Mouse (Mus musculus) MEL (cell line): Measurements from ENCODE around the gene Ino80. TPM values are rescaled to one million over a fixed set of nuclear protein-coding genes. Genes with fewer than 3 reads are reported as not detected.

Experiments
- DNase-seq: peaks from one replicate; pipeline ENCODE4 v3.0.0; 2011; ENCODE audit warnings: low read depth, low spot score
- H3K27ac ChIP-seq: 2 replicates; pipeline ENCODE4 v1.5.1; 2012; ENCODE audit warnings: low read depth, mild to moderate bottlenecking, control low read depth, low read length, moderate library complexity; ENCODE audit not compliant: control insufficient read depth
- H3K27me3 ChIP-seq, 2 experiments: fragments of 150-350 bp in 1 of 2; sonication (generic) in 1 of 2; 2 replicates each; pipeline ENCODE4 v1.6.1; 2012; ENCODE audit warnings: low read length in 2 of 2, mild to moderate bottlenecking in 2 of 2, improper control_type of control experiment in 1 of 2, moderate library complexity in 1 of 2; ENCODE audit not compliant: insufficient read depth in 2 of 2, control insufficient read depth in 1 of 2
- H3K36me3 ChIP-seq, 2 experiments: 2 replicates each; pipeline ENCODE4 v1.6.1; 2012 to 2014; ENCODE audit warnings: low read length in 2 of 2, improper control_type of control experiment in 1 of 2, inconsistent platforms in 1 of 2, mild to moderate bottlenecking in 1 of 2; ENCODE audit not compliant: insufficient read depth in 2 of 2, control insufficient read depth in 1 of 2
- H3K4me1 ChIP-seq, 2 experiments: fragments of 150-350 bp in 1 of 2; sonication (generic) in 1 of 2; 2 replicates each; pipeline ENCODE4 v1.6.1; 2012; ENCODE audit warnings: low read length in 2 of 2, improper control_type of control experiment in 1 of 2, mild to moderate bottlenecking in 1 of 2; ENCODE audit not compliant: insufficient read depth in 2 of 2, control insufficient read depth in 1 of 2
- H3K4me3 ChIP-seq, 2 experiments: fragments of 150-350 bp in 1 of 2; sonication (generic) in 1 of 2; 2 replicates each; pipeline ENCODE4 v1.5.1; 2012; ENCODE audit warnings: low read depth in 2 of 2, low read length in 2 of 2, mild to moderate bottlenecking in 2 of 2, moderate library complexity in 2 of 2, control low read depth in 1 of 2, improper control_type of control experiment in 1 of 2; ENCODE audit not compliant: control insufficient read depth in 1 of 2, insufficient read depth in 1 of 2
- H3K79me2 ChIP-seq: 2 replicates; pipeline ENCODE4 v1.6.1; 2012; ENCODE audit warnings: mild to moderate bottlenecking, low read length, moderate library complexity; ENCODE audit not compliant: control insufficient read depth, poor library complexity, insufficient read depth
- H3K9ac ChIP-seq: 2 replicates; pipeline ENCODE4 v1.6.1; 2012; ENCODE audit warnings: low read depth, mild to moderate bottlenecking, control low read depth, low read length, moderate library complexity; ENCODE audit not compliant: control insufficient read depth, poor library complexity, severe bottlenecking
- H3K9me3 ChIP-seq: fragments of 150-350 bp; sonication (generic); replicated peaks from 2 replicates; pipeline ENCODE4 v1.6.1; 2012; ENCODE audit warnings: mild to moderate bottlenecking, low read length, improper control_type of control experiment, moderate library complexity; ENCODE audit not compliant: insufficient read depth
- BHLHE40 ChIP-seq: IDR thresholded peaks from 2 replicates; pipeline ENCODE4 v1.6.1; 2012; ENCODE audit warnings: low read depth, mild to moderate bottlenecking, inconsistent platforms, low read length, improper control_type of control experiment, borderline replicate concordance
- CHD1 ChIP-seq: IDR thresholded peaks from 2 replicates; pipeline ENCODE4 v1.6.1; 2012; ENCODE audit warnings: low read depth, mild to moderate bottlenecking, inconsistent platforms, low read length, improper control_type of control experiment
- CTCF ChIP-seq, 3 experiments: IDR thresholded peaks in 2 of 3; conservative IDR thresholded peaks in 1 of 3; 2 replicates each; pipeline ENCODE4 v1.5.1; 2011 to 2012; ENCODE audit warnings: low read length in 3 of 3, low read depth in 2 of 3, mild to moderate bottlenecking in 2 of 3, improper control_type of control experiment in 1 of 3, inconsistent platforms in 1 of 3, mixed read lengths in 1 of 3, moderate library complexity in 1 of 3; ENCODE audit not compliant: control insufficient read depth in 1 of 3, insufficient read depth in 1 of 3, poor library complexity in 1 of 3, severe bottlenecking in 1 of 3
- MAX ChIP-seq: IDR thresholded peaks from 2 replicates; pipeline ENCODE4 v1.6.1; 2011; ENCODE audit warnings: low read length, improper control_type of control experiment
- MAZ ChIP-seq: IDR thresholded peaks from 2 replicates; pipeline ENCODE4 v1.6.1; 2012; ENCODE audit warnings: low read depth, mild to moderate bottlenecking, inconsistent platforms, low read length, improper control_type of control experiment
- MXI1 ChIP-seq: IDR thresholded peaks from 2 replicates; pipeline ENCODE4 v1.6.1; 2011; ENCODE audit warnings: mild to moderate bottlenecking, low read depth, low read length, improper control_type of control experiment
- MYB ChIP-seq: IDR thresholded peaks from 2 replicates; pipeline ENCODE4 v1.6.1; 2011; ENCODE audit warnings: mild to moderate bottlenecking, low read depth, low read length, improper control_type of control experiment
- NELFE ChIP-seq: IDR thresholded peaks from 2 replicates; pipeline ENCODE4 v1.6.1; 2011; ENCODE audit warnings: low read depth, low read length, improper control_type of control experiment
- RAD21 ChIP-seq: IDR thresholded peaks from 2 replicates; pipeline ENCODE4 v1.6.1; 2011; ENCODE audit warnings: mild to moderate bottlenecking, low read depth, low read length, improper control_type of control experiment
- RCOR1 ChIP-seq: IDR thresholded peaks from 2 replicates; pipeline ENCODE4 v1.6.1; 2012; ENCODE audit warnings: low read depth, mild to moderate bottlenecking, inconsistent platforms, low read length, improper control_type of control experiment
- SIN3A ChIP-seq: IDR thresholded peaks from 2 replicates; pipeline ENCODE4 v1.6.1; 2012; ENCODE audit warnings: low read length, improper control_type of control experiment, inconsistent platforms
- USF2 ChIP-seq, 2 experiments: IDR thresholded peaks; 2 replicates each; pipeline ENCODE4 v1.6.1; 2011 to 2012; ENCODE audit warnings: improper control_type of control experiment in 2 of 2, low read length in 2 of 2, borderline replicate concordance in 1 of 2, inconsistent platforms in 1 of 2, low read depth in 1 of 2, mild to moderate bottlenecking in 1 of 2; ENCODE audit not compliant: insufficient read depth in 1 of 2
- ZC3H11A ChIP-seq: IDR thresholded peaks from 2 replicates; pipeline ENCODE4 v1.6.1; 2012; ENCODE audit warnings: low read depth, mild to moderate bottlenecking, inconsistent platforms, low read length, improper control_type of control experiment
- ZMIZ1 ChIP-seq: IDR thresholded peaks from 2 replicates; pipeline ENCODE4 v1.6.1; 2012; ENCODE audit warnings: low read depth, mild to moderate bottlenecking, inconsistent platforms, low read length, improper control_type of control experiment, moderate library complexity
- polyA plus RNA-seq, 2 experiments: library from polyadenylated mRNA; stranded (reverse) in 1 of 2; unstranded in 1 of 2; fragments of >175 nt in 1 of 2; fragments of >200 nt in 1 of 2; gene quantifications; 2 replicates each; pipeline versions ENCODE4 v1.2.1 to v1.2.4; 2012; ENCODE audit warnings: low replicate concordance in 2 of 2, low read depth in 1 of 2; ENCODE audit not compliant: insufficient read length in 2 of 2, insufficient read depth in 1 of 2, missing spikeins in 1 of 2
- total RNA-seq: library from RNA; depleted of rRNA; stranded (reverse); fragments of 300-350 nt; gene quantifications from 2 replicates; pipeline ENCODE4 v1.2.3, GENCODE M21; 2012

The Ino80 gene
- total and polyA plus RNA-seq, 3 experiments, result 13.9 to 37.9 (median 23.1) TPM

GRCm38 (mm10) chr2:119379455-119379854, 98.0 kb downstream of the Ino80 start:
- H3K9me3 ChIP-seq, result no peaks in the 10 kb centered on the region
- no peak overlapping the region for H3K9ac ChIP-seq
- TF ChIP-seq SIN3A, result no peak
- TF ChIP-seq MAZ, result no peak
- TF ChIP-seq USF2 (IDR thresholded peaks at IDR 0.05; ENCODE audit: borderline replicate concordance in 1 of 2, insufficient read depth in 1 of 2, low read depth in 1 of 2, low read length in 2 of 2), result no peak
- no peak for TF ChIP-seq ZMIZ1
- TF ChIP-seq MAX, result no peak
- no peak for TF ChIP-seq MYB
- TF ChIP-seq MXI1, result no peak
- no peak for TF ChIP-seq ZC3H11A
- no peak for TF ChIP-seq RCOR1
- no peak for TF ChIP-seq RAD21
- TF ChIP-seq CHD1, result no peak
- no peak for TF ChIP-seq BHLHE40
- TF ChIP-seq, all 39 proteins: peak for 0
- no peak for DNase-seq
- H3K36me3 ChIP-seq, result peaks cover 0 to 25% of the 10 kb centered on the region in 2 experiments; a peak in 2 of 4 replicates
- H3K27me3 ChIP-seq, result no peaks in the 10 kb centered on the region
- no peaks in the 10 kb centered on the region for H3K4me1 ChIP-seq
- H3K4me3 ChIP-seq, result no peak overlapping the region
- H3K79me2 ChIP-seq, result no peaks in the 10 kb centered on the region
- no peak overlapping the region for H3K27ac ChIP-seq

GRCm38 (mm10) chr2:119377826-119378225, 99.7 kb downstream of the Ino80 start:
- Histone ChIP-seq H3K4me1 (no peaks in the 10 kb centered on the region), H3K27me3 (no peaks in the 10 kb centered on the region), H3K9me3 (no peaks in the 10 kb centered on the region), H3K36me3 (peaks cover 0 to 25% of the 10 kb centered on the region in 2 experiments; a peak in 2 of 4 replicates), H3K9ac (no peak overlapping the region), H3K4me3 (no peak overlapping the region), H3K79me2 (no peaks in the 10 kb centered on the region), H3K27ac (no peak overlapping the region)
- DNase-seq, result no peak
- TF ChIP-seq CTCF (IDR thresholded peaks at IDR 0.05 in 2 of 3, conservative IDR thresholded peaks at IDR 0.05 in 1 of 3; ENCODE audit: control insufficient read depth in 1 of 3, insufficient read depth in 1 of 3, low read depth in 2 of 3, low read length in 3 of 3, poor library complexity in 1 of 3, severe bottlenecking in 1 of 3), result no peak

GRCm38 (mm10) chr2:119377286-119377685, 100.2 kb downstream of the Ino80 start:
- DNase-seq, result no peak
- Histone ChIP-seq H3K36me3 (peaks cover 0 to 25% of the 10 kb centered on the region in 2 experiments; a peak in 2 of 4 replicates), H3K9ac (no peak overlapping the region), H3K9me3 (no peaks in the 10 kb centered on the region), H3K27ac (no peak overlapping the region)
- TF ChIP-seq MYB (no peak), NELFE (no peak)
- TF ChIP-seq, all 39 proteins: peak for 0
- H3K4me3 ChIP-seq, result no peak overlapping the region
- H3K27me3 ChIP-seq, result no peaks in the 10 kb centered on the region
- H3K79me2 ChIP-seq, result no peaks in the 10 kb centered on the region
- H3K4me1 ChIP-seq, result no peaks in the 10 kb centered on the region
